Mouse (Mus musculus): ENCODE data around the gene Twf2.

DNA sequence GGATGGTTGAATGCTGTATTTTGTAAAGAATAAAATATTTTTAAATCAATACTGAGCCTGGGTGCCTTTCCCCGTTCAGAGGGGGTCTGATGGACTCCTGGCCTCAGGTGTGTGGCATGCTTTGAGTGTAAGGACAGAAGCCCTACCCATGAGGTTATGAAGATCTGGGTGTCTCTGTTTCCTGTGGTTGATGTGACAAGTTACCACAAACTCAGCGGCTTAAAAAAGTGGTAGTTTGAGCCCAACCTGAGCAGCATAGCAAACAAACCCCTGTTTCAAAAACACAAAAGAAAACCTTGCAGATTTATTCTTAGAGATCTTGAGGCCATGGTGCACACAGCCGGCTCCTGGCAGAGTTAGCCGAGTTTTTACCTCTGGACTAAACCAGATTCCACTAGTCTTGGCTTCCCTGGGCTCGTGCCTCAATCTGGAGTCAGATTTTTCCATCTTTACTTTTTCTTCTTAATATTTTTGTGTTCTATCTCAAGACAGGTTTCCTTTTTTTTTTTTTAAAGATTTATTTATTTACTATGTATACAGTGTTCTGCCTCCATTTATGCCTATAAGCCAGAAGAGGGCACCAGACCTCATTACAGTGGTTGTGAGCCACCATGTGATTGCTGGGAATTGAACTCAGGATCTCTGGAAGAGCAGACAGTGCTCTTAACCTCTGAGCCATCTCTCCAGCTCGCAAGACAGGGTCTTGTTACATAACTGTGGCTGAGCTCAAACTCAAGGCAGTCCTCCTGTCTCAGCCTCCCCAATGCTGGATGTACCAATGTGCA, 12.6 kb downstream of the Twf2 start:
- TF ChIP-seq POLR2A (IDR thresholded peaks at IDR 0.05; ENCODE audit: control insufficient read depth in 1 of 2, insufficient read depth in 1 of 2, low read depth in 1 of 2, low read length in 2 of 2, poor library complexity in 1 of 2) (no peak), CTCF (IDR thresholded peaks at IDR 0.05 in 2 of 3, conservative IDR thresholded peaks at IDR 0.05 in 1 of 3; ENCODE audit: control insufficient read depth in 1 of 3, insufficient read depth in 1 of 3, low read depth in 2 of 3, low read length in 3 of 3, poor library complexity in 1 of 3, severe bottlenecking in 1 of 3) (no peak), EP300 (IDR thresholded peaks at IDR 0.05; ENCODE audit: low read depth in 1 of 2, low read length in 2 of 2) (no peak), ZMIZ1 (IDR thresholded peaks at IDR 0.05; ENCODE audit: low read depth, low read length) (no peak), SIN3A (IDR thresholded peaks at IDR 0.05; ENCODE audit: low read length) (no peak), CHD2 (IDR thresholded peaks at IDR 0.05; ENCODE audit: low read length) (no peak), MEF2A (IDR thresholded peaks at IDR 0.05; ENCODE audit: extremely low read depth, insufficient replicate concordance, low read depth, low read length, poor library complexity, severe bottlenecking) (no peak), MXI1 (IDR thresholded peaks at IDR 0.05; ENCODE audit: low read depth, low read length) (no peak), GATA1 (IDR thresholded peaks at IDR 0.05; ENCODE audit: low read depth, low read length) (no peak), POLR2AphosphoS5 (IDR thresholded peaks at IDR 0.05; ENCODE audit: borderline replicate concordance, low read depth, low read length) (no peak), GABPA (IDR thresholded peaks at IDR 0.05; ENCODE audit: low read depth, low read length) (no peak), TBP (IDR thresholded peaks at IDR 0.05; ENCODE audit: low read depth, low read length) (no peak), ETS1 (IDR thresholded peaks at IDR 0.05; ENCODE audit: low read depth, low read length) (no peak)

All from MEL (cell line).